Mouse (Mus musculus): ENCODE measurements around the gene Olfr560.

The Olfr560 gene

DNA sequence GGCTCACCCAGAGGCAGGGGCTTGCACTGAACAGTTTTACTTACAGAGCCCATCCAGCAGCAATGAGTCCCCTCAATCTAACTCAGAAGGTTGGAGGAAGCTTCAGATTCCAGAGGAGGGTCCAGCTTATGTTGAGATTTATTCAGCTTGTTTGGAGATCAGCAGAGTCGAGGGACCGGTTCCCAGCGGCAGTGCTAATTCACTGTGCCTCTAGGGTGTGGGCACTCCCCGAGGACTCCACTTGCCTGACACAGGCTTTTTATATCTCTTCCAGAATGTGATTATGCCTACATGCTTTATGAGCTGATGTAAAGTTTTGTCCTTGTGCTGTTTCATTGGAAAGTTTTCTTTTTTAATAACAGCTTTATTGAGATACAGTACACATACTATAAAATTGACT lies at the start of gene Olfr560, which contains the start of gene Olfr78:
Gene Olfr560 (minus strand): TSS at position 101 of the 400 bp plus-strand sequence.
Gene Olfr78 (minus strand): TSS at position 206 of the 400 bp plus-strand sequence.
- no peak for DNase-seq (ENCODE audit: low read depth, low spot score)

- DNase-seq (ENCODE audit: low read depth, low spot score) = no peak
Measured at GRCm38 (mm10) chr7:102803180-102803579, 44.0 kb upstream of the Olfr560 start, which contains the start of gene Olfr564. Gene Olfr564 (plus strand): TSS chr7:102803480.

GRCm38 (mm10) chr7:102770921-102771320 lies 11.8 kb upstream of the Olfr560 start, which contains the start of gene Olfr561:
Gene Olfr561 (plus strand): TSS chr7:102771221.
- no peak for DNase-seq (ENCODE audit: low read depth, low spot score)

DNA sequence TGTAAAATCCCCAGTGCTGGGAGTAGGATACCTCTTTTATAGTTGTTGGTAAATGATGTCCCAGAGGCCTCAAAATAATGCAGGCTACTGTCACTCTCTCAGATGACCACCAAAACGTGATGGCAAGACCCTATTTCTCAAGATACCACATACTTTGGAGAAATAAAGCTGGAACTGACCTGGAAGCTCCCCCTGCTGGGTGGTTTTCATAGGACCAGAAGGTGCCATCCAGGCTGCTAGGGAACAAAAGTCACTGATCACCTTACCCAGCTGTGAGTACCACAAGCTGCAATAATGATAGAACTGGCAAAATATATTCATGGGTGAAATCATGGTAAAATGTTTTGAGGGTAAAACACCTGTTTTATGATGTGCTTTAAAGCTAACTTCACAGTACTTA lies 7.1 kb downstream of the Olfr560 start:
- no peak for DNase-seq (ENCODE audit: low read depth, low spot score)

- no peak for DNase-seq (ENCODE audit: low read depth, low spot score)
Measured at GRCm38 (mm10) chr7:102737705-102738104, 21.5 kb downstream of the Olfr560 start.

DNA sequence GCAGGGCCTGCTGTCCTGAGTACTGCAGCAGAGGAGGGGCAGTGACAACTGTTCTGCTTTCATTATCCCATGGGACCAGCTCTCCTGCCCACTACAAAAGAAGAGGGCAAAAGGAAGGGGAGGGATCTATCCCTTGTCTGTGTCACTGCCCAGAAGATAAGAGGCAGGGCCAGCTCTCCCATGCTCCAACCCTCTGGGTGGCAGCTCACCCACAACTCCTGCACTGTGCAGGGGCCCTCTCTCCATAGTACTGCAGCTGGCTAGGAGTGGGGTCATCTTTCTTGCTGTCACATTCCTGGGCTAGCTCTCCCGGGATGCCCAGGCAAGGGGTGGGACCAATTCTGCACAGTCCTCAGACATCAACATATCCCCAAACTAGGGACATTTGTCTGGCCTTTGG lies 25.4 kb downstream of the Olfr560 start:
- no peak for DNase-seq (ENCODE audit: low read depth, low spot score)

- DNase-seq (ENCODE audit: low read depth, low spot score) = no peak
Measured at GRCm38 (mm10) chr7:102727391-102727790, 31.8 kb downstream of the Olfr560 start, which contains the start of gene Olfr559. Gene Olfr559 (minus strand): TSS chr7:102727491.

- DNase-seq (ENCODE audit: low read depth, low spot score) = no peak
Measured at GRCm38 (mm10) chr7:102718970-102719369, 40.2 kb downstream of the Olfr560 start, which contains the start of gene Olfr33. Gene Olfr33 (minus strand): TSS chr7:102719070.

DNA sequence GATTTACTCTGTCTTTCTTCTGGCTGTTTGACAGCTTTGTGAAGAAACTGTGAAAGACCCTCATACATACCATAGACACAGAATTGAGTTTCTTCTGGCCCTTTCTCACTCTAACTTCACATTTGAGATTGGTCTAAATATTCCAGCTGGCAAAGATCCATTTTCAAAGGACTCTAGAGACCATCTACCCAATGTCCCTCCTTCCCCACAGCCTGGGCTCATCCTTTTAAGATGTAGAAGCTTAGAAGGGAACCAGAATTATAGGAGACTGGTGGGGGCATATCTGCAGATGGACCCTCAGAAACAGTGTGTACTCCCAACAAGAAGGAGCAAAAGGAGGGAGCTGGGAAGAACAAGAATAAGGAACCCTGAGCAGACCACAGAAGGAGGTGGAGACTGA lies 57.3 kb downstream of the Olfr560 start, which contains the start of gene Olfr558:
Gene Olfr558 (plus strand): TSS at position 301 of the 400 bp plus-strand sequence.
- DNase-seq (ENCODE audit: low read depth, low spot score) = no peak

Data from WW6 (cell line).